20 mouse cellular contexts compared by ENCODE assay signal in genomic region chr1:37239045-37239635, GRCm38 (mm10). TPM values are rescaled to one million over a fixed set of nuclear protein-coding genes. Genes with fewer than 3 reads are reported as not detected.
DNase-seq lines count a peak whose midpoint lies in the region; ATAC-seq lines count a peak whose summit lies in the region.
"Had no signal": no experiment of that assay in that cellular context is flagged by ENCODE, and none has a peak within 500 bp of the region (broad histone marks: within the 10 kb centered on the region; RNA-seq: fewer than 3 reads in every experiment).

No protein-coding gene starts in this region.

- no peak overlapping the region for H3K9ac ChIP-seq in embryonic facial prominence, embryonic 14.5 days (ENCODE audit: low read depth, low read length)
- no peak overlapping the region for H3K9ac ChIP-seq in hindbrain, embryonic 16.5 days (ENCODE audit: low read depth, low read length)
- H3K9ac ChIP-seq: embryonic facial prominence, embryonic 13.5 days; heart, embryonic 12.5 days; limb, embryonic 15.5 days had no signal

- H3K27me3 ChIP-seq in embryonic facial prominence, embryonic 14.5 days (replicated peaks; ENCODE audit: control insufficient read depth, insufficient read depth, low read length) = no peaks in the 10 kb centered on the region
- no peaks in the 10 kb centered on the region for H3K27me3 ChIP-seq in embryonic facial prominence, embryonic 10.5 days (replicated peaks; ENCODE audit: low read depth, poor library complexity, severe bottlenecking)
- no peaks in the 10 kb centered on the region for H3K27me3 ChIP-seq in hindbrain, embryonic 16.5 days (replicated peaks; ENCODE audit: control insufficient read depth, insufficient read depth, low read length)
- H3K27me3 ChIP-seq: CH12.LX; heart, embryonic 12.5 days; limb, embryonic 15.5 days had no signal

- 0 out of 2 replicates have a peak, but pooled peaks cover 3% of the 10 kb centered on the region for H3K4me1 ChIP-seq in embryonic facial prominence, embryonic 14.5 days (ENCODE audit: control insufficient read depth, insufficient read depth, low read length)
- H3K4me1 ChIP-seq in embryonic facial prominence, embryonic 10.5 days = peaks cover 11% of the 10 kb centered on the region
- H3K4me1 ChIP-seq in hindbrain, embryonic 16.5 days (ENCODE audit: control insufficient read depth, insufficient read depth, low read depth, low read length) = 0 out of 2 replicates have a peak, but pooled peaks cover 2% of the 10 kb centered on the region
- H3K4me1 ChIP-seq: heart, embryonic 12.5 days; limb, embryonic 15.5 days had no signal

- H3K9me3 ChIP-seq in embryonic facial prominence, embryonic 14.5 days (ENCODE audit: control insufficient read depth, low read length) = no peaks in the 10 kb centered on the region
- no peaks in the 10 kb centered on the region for H3K9me3 ChIP-seq in embryonic facial prominence, embryonic 10.5 days
- H3K9me3 ChIP-seq in hindbrain, embryonic 16.5 days (ENCODE audit: control insufficient read depth, low read length) = no peaks in the 10 kb centered on the region
- H3K9me3 ChIP-seq: embryonic facial prominence, embryonic 13.5 days; heart, embryonic 12.5 days; limb, embryonic 15.5 days; megakaryocyte, embryonic 14.5 days had no signal

- peak; percentile 37 for DNase-seq in embryonic facial prominence, embryonic 14.5 days (ENCODE audit: low spot score)
- DNase-seq in embryonic facial prominence, embryonic 10.5 days (ENCODE audit: low spot score) = no peak
- DNase-seq in left cerebral cortex, postnatal 4 days = peak; percentile 27
- DNase-seq in left cerebral cortex, adult 9 months (ENCODE audit: low spot score in 2 of 2) = no peak
- peak; percentile 34 for DNase-seq in retina, postnatal 7 days (ENCODE audit: low read depth, low spot score)
- no peak for DNase-seq in right cerebral cortex, postnatal 10 days (ENCODE audit: low spot score in 2 of 2)
- DNase-seq: adrenal gland, adult 2 months; cerebellum, adult 11 months; lung, postnatal 10 days; right cerebral cortex, postnatal 25 days had no signal

- intact Hi-C loops in left cerebral cortex, postnatal 4 days (cut with DNase I) = no loop called here

- no peaks in the 10 kb centered on the region for H3K36me3 ChIP-seq in embryonic facial prominence, embryonic 14.5 days (ENCODE audit: control insufficient read depth, insufficient read depth, low read length)
- no peaks in the 10 kb centered on the region for H3K36me3 ChIP-seq in embryonic facial prominence, embryonic 10.5 days (replicated peaks)
- no peaks in the 10 kb centered on the region for H3K36me3 ChIP-seq in hindbrain, embryonic 16.5 days (ENCODE audit: control insufficient read depth, insufficient read depth, low read length)
- H3K36me3 ChIP-seq: embryonic facial prominence, embryonic 13.5 days; heart, embryonic 12.5 days; limb, embryonic 15.5 days had no signal

- H3K27ac ChIP-seq in embryonic facial prominence, embryonic 14.5 days (replicated peaks; ENCODE audit: low read depth, low read length) = no peak overlapping the region
- H3K27ac ChIP-seq in embryonic facial prominence, embryonic 10.5 days (replicated peaks) = no peak overlapping the region
- no peak overlapping the region for H3K27ac ChIP-seq in hindbrain, embryonic 16.5 days (ENCODE audit: low read depth, low read length)
- H3K27ac ChIP-seq: embryonic facial prominence, embryonic 13.5 days; limb, embryonic 15.5 days; stomach, postnatal 0 days had no signal

- no peak for ATAC-seq in embryonic facial prominence, embryonic 14.5 days (ENCODE audit: low read depth)
- peak; percentile 55 for ATAC-seq in hindbrain, embryonic 16.5 days
- ATAC-seq: intestine, embryonic 16.5 days had no signal

- H3K4me2 ChIP-seq in embryonic facial prominence, embryonic 14.5 days (ENCODE audit: low read depth, low read length) = no peak overlapping the region
- no peak overlapping the region for H3K4me2 ChIP-seq in hindbrain, embryonic 16.5 days (ENCODE audit: low read length)
- H3K4me2 ChIP-seq: embryonic facial prominence, embryonic 13.5 days; heart, embryonic 12.5 days; limb, embryonic 15.5 days had no signal

- no peak overlapping the region for H3K4me3 ChIP-seq in embryonic facial prominence, embryonic 14.5 days (ENCODE audit: low read depth, low read length)
- no peak overlapping the region for H3K4me3 ChIP-seq in embryonic facial prominence, embryonic 10.5 days
- H3K4me3 ChIP-seq in hindbrain, embryonic 16.5 days (ENCODE audit: low read length) = no peak overlapping the region
- H3K4me3 ChIP-seq: embryonic facial prominence, embryonic 13.5 days; heart, embryonic 12.5 days; limb, embryonic 15.5 days; megakaryocyte, embryonic 14.5 days had no signal

- WGBS in embryonic facial prominence, embryonic 14.5 days = 61% methylated on average over 10 of the region's 10 CpGs
- 78% methylated on average over 10 of the region's 10 CpGs for WGBS in embryonic facial prominence, embryonic 10.5 days
- 46% methylated on average over 10 of the region's 10 CpGs for WGBS in hindbrain, embryonic 16.5 days

RNA-seq across cellular contexts. Expression of gene Cnga3, which starts 24.9 kb away (rescaled TPM):
- polyA plus RNA-seq in embryonic facial prominence, embryonic 14.5 days (2014; fragmentation: Nextera tagmentation; extraction: Ambion mirVana) = 0.21 and 0.22 TPM in 2 replicates
- not detected in 2 replicates for polyA plus RNA-seq in embryonic facial prominence, embryonic 10.5 days (2016; fragmentation: Nextera tagmentation; extraction: Ambion mirVana)
- total RNA-seq in left cerebral cortex, postnatal 4 days (2021) = under 1 TPM in 1 of 2 experiments, not detected in 1; 0.32 TPM
- 0.12 and 0.20 TPM in 2 replicates for polyA plus RNA-seq in hindbrain, embryonic 16.5 days (2015; fragmentation: Nextera tagmentation; extraction: Ambion mirVana)
- total RNA-seq: common myeloid progenitor, adult 5-6 weeks had no signal
- polyA plus RNA-seq: heart, embryonic 12.5 days; limb, embryonic 15.5 days; liver, embryonic 16.5 days had no signal

Comparison
In these comparisons a context has a peak if more than half of its experiments do, and no peak if none do; other contexts are left out.
1. DNase-seq: peak in embryonic facial prominence, embryonic 14.5 days (single experiment), left cerebral cortex, postnatal 4 days (single experiment) and retina, postnatal 7 days (single experiment); none in embryonic facial prominence, embryonic 10.5 days (single experiment), left cerebral cortex, adult 9 months (0 of 2) and right cerebral cortex, postnatal 10 days (0 of 2).